Mouse (Mus musculus): ENCODE data around the gene Plpp6.

- no peak for TF ChIP-seq POLR2A (IDR thresholded peaks at IDR 0.05; ENCODE audit: borderline replicate concordance, insufficient read depth, low read length)
- no peak for TF ChIP-seq CTCF (IDR thresholded peaks at IDR 0.05; ENCODE audit: borderline replicate concordance, insufficient read depth, low read depth, low read length)
These were observed 276 bp upstream of the Plpp6 start for GRCm38 (mm10) chr19:28963513-28963841.
